Mouse (Mus musculus) brain, embryonic 14.5 days (tissue): ENCODE measurements at regions not wholly inside any gene's neighbourhood (a gene's known extent, or its start where the extent isn't known, plus 50 kb on each side); places are given as distances from the start of the nearest gene placed in this dataset.

Experiments
- CTCF ChIP-seq: fragments of 200-500 bp; IDR thresholded peaks from 2 replicates; pipeline ENCODE4 v1.5.1; 2012; ENCODE audit warnings: inconsistent platforms, mild to moderate bottlenecking, moderate library complexity, borderline replicate concordance; ENCODE audit not compliant: insufficient read depth, insufficient read length; ENCODE audit errors: extremely low read depth
- POLR2A ChIP-seq: fragments of 200-500 bp; IDR thresholded peaks from 2 replicates; pipeline ENCODE4 v1.6.1; 2012; ENCODE audit warnings: mild to moderate bottlenecking, inconsistent platforms, borderline replicate concordance; ENCODE audit not compliant: poor library complexity, insufficient read depth, insufficient read length, severe bottlenecking; ENCODE audit errors: extremely low read depth

DNA sequence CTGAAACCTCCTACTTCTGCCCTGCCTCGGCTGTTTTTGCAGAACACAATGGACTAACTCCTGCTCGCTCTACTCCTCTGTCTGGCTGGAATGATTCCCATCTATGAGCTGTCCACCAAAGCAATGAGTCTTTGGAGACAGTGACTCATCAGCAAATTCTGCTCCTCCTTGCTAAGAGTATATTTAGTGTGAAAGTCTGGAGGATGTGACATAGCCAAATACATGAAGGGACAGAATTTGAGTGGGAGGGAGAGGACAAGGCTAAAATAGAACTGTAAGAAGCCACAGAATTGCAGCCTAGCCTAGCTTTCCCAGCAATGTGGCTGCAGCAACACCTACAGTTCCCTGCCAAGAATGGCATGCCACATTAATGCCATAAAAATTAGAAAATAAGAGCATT is 390.9 kb downstream of the Tmem161b start:
- TF ChIP-seq POLR2A (no peak), CTCF (peak; percentile 30; the same call in 1 of the 2 replicates)
